Mouse (Mus musculus) bone marrow macrophage, adult 2 months (primary cell): ENCODE measurements around the gene Lce3a.

Experiments used
- CTCF ChIP-seq: IDR thresholded peaks from 2 replicates; pipeline ENCODE4 v1.5.1; 2012; ENCODE audit warnings: low read depth, mild to moderate bottlenecking, low read length, moderate library complexity
- POLR2A ChIP-seq: IDR thresholded peaks from 2 replicates; pipeline ENCODE4 v1.6.1; 2012; ENCODE audit warnings: mild to moderate bottlenecking, low read depth, low read length, borderline replicate concordance

DNA sequence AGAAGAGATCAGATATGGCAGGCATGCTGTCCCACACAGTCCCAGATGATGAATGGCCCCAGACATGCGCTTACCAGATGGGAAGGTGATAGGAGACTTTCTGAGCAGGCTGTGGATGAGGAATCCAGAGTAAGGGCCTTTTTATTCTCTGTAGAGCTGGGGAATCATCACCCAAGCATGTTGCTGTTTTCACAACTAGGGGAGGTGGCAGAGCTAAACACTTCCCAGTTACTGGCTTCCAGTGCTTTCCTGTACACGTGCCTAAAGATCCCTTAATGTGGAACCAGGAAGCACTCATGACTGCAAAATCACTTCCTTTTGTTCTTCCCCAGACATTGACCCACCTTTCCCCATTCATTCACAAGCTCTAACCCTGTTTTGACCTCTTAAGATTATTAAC lies at the start of gene Lce3a:
- TF ChIP-seq CTCF (no peak), POLR2A (no peak)
